Mouse (Mus musculus): ENCODE data around the gene Olfr330.

DNA sequence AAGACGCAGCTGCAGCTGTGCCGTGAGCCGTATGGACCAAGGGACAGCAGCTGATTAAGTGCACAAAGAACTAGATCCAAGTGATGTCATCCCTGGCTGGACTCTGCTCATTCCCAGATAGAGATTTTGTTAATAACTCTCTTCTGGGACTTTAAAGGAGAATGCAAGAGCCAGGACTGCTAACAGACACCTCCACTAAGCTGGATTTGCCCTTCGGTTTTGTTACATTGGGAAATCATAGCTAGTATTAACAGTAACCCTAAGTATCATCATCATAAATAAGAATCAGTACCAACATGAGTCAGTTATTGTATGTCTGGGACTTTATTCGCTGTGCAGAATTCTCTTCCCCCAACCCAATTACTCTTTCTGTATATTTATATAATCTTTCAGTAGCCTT is 11.7 kb upstream of the Olfr330 start, which contains the start of gene Olfr329-ps:
- TF ChIP-seq CTCF (IDR thresholded peaks at IDR 0.05; ENCODE audit: insufficient read depth, low read length) = no peak
- no peak for TF ChIP-seq POLR2A (IDR thresholded peaks at IDR 0.05; ENCODE audit: borderline replicate concordance, extremely low read depth, low read depth, low read length)

Data from lung, adult 2 months (tissue).